Mouse (Mus musculus): ENCODE results near the gene Gm10031.
"Not testable (repeated sequence)": the region's sequence is repeated elsewhere in the genome, so short reads cannot be mapped to it uniquely, and the experiment has no call there.

Gm10031 gene

DNA sequence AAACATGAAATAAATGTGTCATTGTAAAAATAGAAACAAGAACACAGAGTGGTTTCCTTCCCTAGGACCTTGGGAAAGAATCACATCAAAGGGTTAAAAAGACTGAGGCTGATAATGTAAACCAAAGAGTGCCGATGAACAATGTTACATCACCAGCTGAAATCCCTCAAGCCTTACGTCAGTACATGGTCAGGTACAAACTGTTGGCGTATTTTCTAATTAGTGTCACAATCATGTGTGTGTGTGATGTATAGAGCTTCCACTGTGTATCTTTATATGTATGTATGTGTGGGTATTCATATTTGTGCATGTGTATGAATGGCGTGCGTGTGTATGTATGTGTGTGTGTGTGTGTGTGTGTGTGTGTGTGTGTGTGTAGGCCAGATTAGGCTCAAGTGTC is 26.9 kb upstream of the Gm10031 start:
- Histone ChIP-seq H3K4me3 (replicated peaks; ENCODE audit: low read length) (no peak overlapping the region), H3K27me3 (ENCODE audit: insufficient read depth, low read length) (no peaks in the 10 kb centered on the region), H3K9me3 (ENCODE audit: low read length) (no peaks in the 10 kb centered on the region), H3K36me3 (ENCODE audit: insufficient read depth, low read length) (no peaks in the 10 kb centered on the region), H3K4me1 (replicated peaks; ENCODE audit: low read depth, low read length) (no peaks in the 10 kb centered on the region)
- no peak for TF ChIP-seq NANOG (IDR thresholded peaks at IDR 0.05; ENCODE audit: borderline replicate concordance, low read length)
- no peak for TF ChIP-seq CTCF (conservative IDR thresholded peaks at IDR 0.05; ENCODE audit: low read length)
- TF ChIP-seq POU5F1 (IDR thresholded peaks at IDR 0.05; ENCODE audit: borderline replicate concordance, low read length): no peak

DNA sequence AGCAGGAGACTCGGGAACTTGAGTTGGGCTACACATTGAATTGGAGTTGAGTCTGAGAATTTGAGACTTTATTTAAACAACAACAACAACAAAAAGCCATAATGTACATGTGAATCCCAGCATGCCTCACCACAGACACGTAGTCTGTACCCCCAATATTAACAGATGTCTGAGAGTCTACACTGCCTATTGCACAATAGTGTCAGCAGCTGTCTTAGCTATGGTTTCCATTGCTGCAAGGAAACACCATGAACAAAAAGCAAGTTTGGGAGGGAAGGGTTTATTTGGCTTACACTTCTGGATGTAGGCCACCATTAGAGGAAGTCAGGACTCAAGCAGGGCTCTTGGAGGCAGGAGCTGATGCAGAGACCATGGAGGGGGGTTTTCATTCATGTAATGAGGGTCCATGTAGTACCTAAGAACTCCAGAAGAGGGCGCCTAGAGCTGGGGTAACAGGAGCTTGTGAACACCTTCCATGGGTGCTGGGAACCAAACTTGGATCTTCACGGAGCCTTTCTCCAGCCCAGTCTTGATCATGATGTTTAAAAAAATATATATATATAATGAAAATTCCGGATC is 18.8 kb upstream of the Gm10031 start:
- H3K4me3 ChIP-seq (replicated peaks; ENCODE audit: low read length): no peak overlapping the region
- H3K27me3 ChIP-seq (ENCODE audit: insufficient read depth, low read length): no peaks in the 10 kb centered on the region
- no peaks in the 10 kb centered on the region for H3K9me3 ChIP-seq (ENCODE audit: low read length)
- no peaks in the 10 kb centered on the region for H3K36me3 ChIP-seq (ENCODE audit: insufficient read depth, low read length)
- no peaks in the 10 kb centered on the region for H3K4me1 ChIP-seq (replicated peaks; ENCODE audit: low read depth, low read length)
- TF ChIP-seq CTCF (conservative IDR thresholded peaks at IDR 0.05; ENCODE audit: low read length): peak; percentile 73
- TF ChIP-seq NANOG (IDR thresholded peaks at IDR 0.05; ENCODE audit: borderline replicate concordance, low read length): no peak
- no peak for TF ChIP-seq POU5F1 (IDR thresholded peaks at IDR 0.05; ENCODE audit: borderline replicate concordance, low read length)

DNA sequence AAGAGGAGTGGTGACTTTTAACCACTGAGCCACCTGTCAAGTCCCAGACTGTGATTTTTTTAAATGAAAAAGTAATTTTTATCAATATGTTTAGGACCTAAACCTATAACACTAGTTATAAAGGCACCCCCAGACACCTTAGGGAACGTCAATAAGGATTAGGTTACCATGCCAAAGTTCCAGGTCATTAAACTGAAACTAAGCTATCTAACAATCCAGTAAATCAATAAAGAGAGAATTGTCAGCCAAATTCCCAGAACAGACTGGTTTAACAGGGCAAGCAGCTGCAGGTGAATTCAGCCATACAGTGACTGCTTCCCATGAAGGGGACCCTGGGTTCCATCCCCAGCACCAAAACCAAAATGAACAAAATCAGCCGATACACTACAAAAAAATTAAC is 17.9 kb upstream of the Gm10031 start:
- no peaks in the 10 kb centered on the region for H3K36me3 ChIP-seq (ENCODE audit: insufficient read depth, low read length)
- TF ChIP-seq POU5F1 (IDR thresholded peaks at IDR 0.05; ENCODE audit: borderline replicate concordance, low read length): no peak
- no peak for TF ChIP-seq NANOG (IDR thresholded peaks at IDR 0.05; ENCODE audit: borderline replicate concordance, low read length)
- TF ChIP-seq CTCF (conservative IDR thresholded peaks at IDR 0.05; ENCODE audit: low read length): no peak
- no peaks in the 10 kb centered on the region for H3K27me3 ChIP-seq (ENCODE audit: insufficient read depth, low read length)
- H3K9me3 ChIP-seq (ENCODE audit: low read length): no peaks in the 10 kb centered on the region
- no peaks in the 10 kb centered on the region for H3K4me1 ChIP-seq (replicated peaks; ENCODE audit: low read depth, low read length)
- H3K4me3 ChIP-seq (replicated peaks; ENCODE audit: low read length): no peak overlapping the region

DNA sequence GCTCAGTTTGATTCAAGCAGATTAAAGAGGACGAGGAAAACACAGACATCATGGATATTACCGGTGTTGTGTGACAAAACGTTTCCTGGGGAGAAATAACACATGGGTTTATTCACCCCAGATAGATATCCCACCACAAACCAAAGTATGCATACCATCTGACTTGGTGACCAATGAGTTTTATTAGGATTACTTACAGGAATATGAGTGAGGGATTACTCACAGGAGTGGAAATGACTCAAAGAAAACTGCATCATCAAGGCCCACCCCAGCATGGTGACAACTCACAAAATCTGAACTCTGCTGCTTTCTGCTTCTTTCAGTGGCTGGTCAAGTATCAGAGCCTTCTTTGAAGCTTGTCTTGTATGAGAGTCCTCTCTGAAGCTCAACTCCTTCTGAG is 16.1 kb upstream of the Gm10031 start:
- H3K27me3 ChIP-seq (ENCODE audit: insufficient read depth, low read length): no peaks in the 10 kb centered on the region
- no peak for TF ChIP-seq NANOG (IDR thresholded peaks at IDR 0.05; ENCODE audit: borderline replicate concordance, low read length)
- no peak for TF ChIP-seq POU5F1 (IDR thresholded peaks at IDR 0.05; ENCODE audit: borderline replicate concordance, low read length)
- TF ChIP-seq CTCF (conservative IDR thresholded peaks at IDR 0.05; ENCODE audit: low read length): no peak
- H3K4me3 ChIP-seq (replicated peaks; ENCODE audit: low read length): no peak overlapping the region
- no peaks in the 10 kb centered on the region for H3K9me3 ChIP-seq (ENCODE audit: low read length)
- no peaks in the 10 kb centered on the region for H3K36me3 ChIP-seq (ENCODE audit: insufficient read depth, low read length)
- no peaks in the 10 kb centered on the region for H3K4me1 ChIP-seq (replicated peaks; ENCODE audit: low read depth, low read length)

DNA sequence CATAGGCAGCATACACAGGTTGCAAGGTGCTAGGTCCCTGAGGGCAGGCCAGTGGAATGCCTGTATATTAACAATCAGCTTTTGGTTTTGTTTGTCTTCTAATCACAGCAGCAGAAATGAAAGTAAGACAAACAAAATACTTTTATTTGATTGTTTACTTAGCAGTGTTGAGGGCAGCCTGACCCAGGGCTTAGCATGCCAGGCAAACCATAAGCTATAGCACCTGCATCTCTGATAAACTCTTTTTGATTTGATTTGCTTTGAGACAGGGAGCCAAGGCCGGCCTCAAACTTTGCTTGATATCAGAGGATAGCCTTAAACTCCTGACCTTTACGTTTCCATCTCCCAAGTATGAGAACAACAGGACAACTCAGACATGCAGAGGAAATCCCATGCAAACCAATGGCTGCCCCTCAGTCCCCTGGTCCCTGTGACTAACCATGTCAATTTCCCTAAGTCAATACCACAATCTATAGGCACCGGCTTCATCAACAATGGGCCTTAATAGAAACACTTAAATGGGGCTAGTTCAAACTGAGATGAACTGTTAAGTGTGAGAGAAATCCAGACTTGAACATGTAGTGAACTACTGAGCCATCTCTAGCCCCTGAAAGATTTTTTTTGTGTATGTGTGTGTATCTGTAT is 3.6 kb upstream of the Gm10031 start:
- Histone ChIP-seq H3K4me1 (replicated peaks; ENCODE audit: low read depth, low read length) (no peaks in the 10 kb centered on the region), H3K27me3 (ENCODE audit: insufficient read depth, low read length) (no peaks in the 10 kb centered on the region), H3K4me3 (replicated peaks; ENCODE audit: low read length) (no peak overlapping the region), H3K9me3 (ENCODE audit: low read length) (peaks cover 14% of the 10 kb centered on the region), H3K36me3 (ENCODE audit: insufficient read depth, low read length) (no peaks in the 10 kb centered on the region)
- TF ChIP-seq CTCF (conservative IDR thresholded peaks at IDR 0.05; ENCODE audit: low read length): no peak
- no peak for TF ChIP-seq NANOG (IDR thresholded peaks at IDR 0.05; ENCODE audit: borderline replicate concordance, low read length)
- no peak for TF ChIP-seq POU5F1 (IDR thresholded peaks at IDR 0.05; ENCODE audit: borderline replicate concordance, low read length)

DNA sequence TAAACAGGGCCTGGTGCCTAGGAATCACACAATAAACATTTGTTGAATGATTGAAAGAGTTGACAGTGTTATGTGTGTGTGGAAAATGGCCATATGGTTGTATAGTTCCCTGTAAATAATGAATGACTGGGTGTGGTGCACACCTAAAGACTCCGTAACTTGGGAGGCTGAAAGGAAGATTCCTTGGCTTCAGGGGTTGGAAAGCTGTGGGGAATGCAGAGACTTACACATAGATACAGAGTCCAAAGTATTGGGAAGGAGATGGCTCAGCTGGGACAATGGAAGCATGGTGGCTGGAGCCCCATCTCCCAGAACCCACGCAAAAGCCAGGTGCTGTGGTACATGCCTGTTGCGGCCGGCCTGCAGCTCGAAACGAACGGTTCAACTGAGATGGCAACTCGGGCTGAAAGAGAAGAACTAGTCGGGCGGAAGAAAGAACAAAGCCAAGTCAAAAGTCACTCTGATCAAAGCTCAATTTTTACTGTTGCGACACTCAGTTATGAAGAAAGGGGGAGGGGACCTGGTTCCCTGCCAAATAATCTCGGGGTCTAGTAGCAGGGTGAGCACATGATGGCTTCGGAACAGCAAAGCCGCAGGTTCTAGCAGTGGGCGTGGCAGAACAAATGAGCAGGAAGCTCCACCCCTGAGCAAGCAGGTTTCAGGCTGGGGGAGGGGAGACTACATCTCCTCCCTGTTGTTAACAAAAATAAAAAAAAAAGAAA is 1.9 kb upstream of the Gm10031 start:
- H3K36me3 ChIP-seq (ENCODE audit: insufficient read depth, low read length): no peaks in the 10 kb centered on the region
- no peaks in the 10 kb centered on the region for H3K27me3 ChIP-seq (ENCODE audit: insufficient read depth, low read length)
- no peaks in the 10 kb centered on the region for H3K4me1 ChIP-seq (replicated peaks; ENCODE audit: low read depth, low read length)
- TF ChIP-seq CTCF (conservative IDR thresholded peaks at IDR 0.05; ENCODE audit: low read length): no peak
- TF ChIP-seq POU5F1 (IDR thresholded peaks at IDR 0.05; ENCODE audit: borderline replicate concordance, low read length): no peak
- no peak for TF ChIP-seq NANOG (IDR thresholded peaks at IDR 0.05; ENCODE audit: borderline replicate concordance, low read length)
- H3K4me3 ChIP-seq (replicated peaks; ENCODE audit: low read length): no peak overlapping the region
- H3K9me3 ChIP-seq (ENCODE audit: low read length): peaks cover 17% of the 10 kb centered on the region

DNA sequence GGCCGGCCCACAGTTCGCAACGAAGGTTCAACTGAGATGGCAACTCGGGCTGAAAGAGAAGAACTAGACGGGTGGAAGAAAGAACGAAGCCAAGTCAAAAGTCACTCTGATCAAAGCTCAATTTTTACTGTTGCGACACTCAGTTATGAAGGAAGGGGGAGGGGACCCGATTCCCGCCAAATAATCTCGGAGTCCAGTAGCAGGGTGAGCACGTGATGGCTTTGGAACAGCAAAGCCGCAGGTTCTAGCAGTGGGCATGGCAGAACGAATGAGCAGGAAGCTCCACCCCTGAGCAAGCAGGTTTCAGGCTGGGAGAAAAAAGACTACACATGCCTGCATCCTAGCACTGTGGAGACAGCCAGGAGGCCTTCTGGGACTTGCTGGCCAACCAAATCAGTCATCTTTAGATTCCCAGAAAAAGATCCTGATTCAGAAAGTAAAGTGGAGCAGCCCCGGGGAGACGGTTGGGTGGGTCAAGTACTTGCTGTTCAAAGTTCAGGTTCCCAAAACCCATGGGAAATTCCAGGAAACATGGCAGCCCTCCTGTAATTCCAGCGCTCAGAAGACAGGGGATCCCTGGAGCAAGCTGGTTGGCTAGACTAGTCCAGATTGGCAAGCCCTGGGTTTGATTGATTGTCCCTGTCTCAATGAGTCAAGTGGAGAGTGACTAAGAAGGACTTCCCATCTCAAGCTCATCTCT is 8.8 kb downstream of the Gm10031 start:
- H3K27me3 ChIP-seq (ENCODE audit: insufficient read depth, low read length); H3K36me3 ChIP-seq (ENCODE audit: insufficient read depth, low read length): not testable (repeated sequence)
- TF ChIP-seq CTCF (conservative IDR thresholded peaks at IDR 0.05; ENCODE audit: low read length): peak; percentile 28
- peaks cover 12% of the 10 kb centered on the region; the same call in 1 of the 2 replicates for H3K4me1 ChIP-seq (replicated peaks; ENCODE audit: low read depth, low read length)
- peaks cover 11% of the 10 kb centered on the region for H3K9me3 ChIP-seq (ENCODE audit: low read length)
- H3K4me3 ChIP-seq (replicated peaks; ENCODE audit: low read length): peak overlapping the region; percentile 46; the same call in 1 of the 2 replicates

DNA sequence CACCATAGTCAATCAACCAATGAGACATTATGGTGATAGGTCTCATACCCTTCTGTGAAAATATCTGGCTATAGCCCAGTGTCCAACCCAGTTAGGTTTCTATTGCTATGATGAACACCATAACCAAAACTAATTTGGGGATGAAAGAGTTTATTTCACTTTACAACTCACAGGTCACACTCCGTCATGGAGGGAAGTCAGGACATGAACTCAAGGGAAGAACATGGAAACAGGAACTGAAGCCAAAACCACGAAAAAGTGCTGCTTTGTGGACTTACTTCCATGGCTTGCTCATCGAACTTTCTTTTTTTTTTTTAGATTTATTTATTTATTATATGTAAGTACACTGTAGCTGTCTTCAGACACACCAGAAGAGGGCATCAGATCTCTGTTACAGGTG is 9.7 kb downstream of the Gm10031 start:
- H3K36me3 ChIP-seq (ENCODE audit: insufficient read depth, low read length): no peaks in the 10 kb centered on the region

More for the DNA sequence above, 9.7 kb downstream of the Gm10031 start:
- Histone ChIP-seq H3K9me3 (ENCODE audit: low read length) (peaks cover 5% of the 10 kb centered on the region; the same call in 1 of the 2 replicates), H3K4me3 (replicated peaks; ENCODE audit: low read length) (no peak overlapping the region), H3K4me1 (replicated peaks; ENCODE audit: low read depth, low read length) (peaks cover 12% of the 10 kb centered on the region; the same call in 1 of the 2 replicates), H3K27me3 (ENCODE audit: insufficient read depth, low read length) (peaks cover 8% of the 10 kb centered on the region)
- TF ChIP-seq CTCF (conservative IDR thresholded peaks at IDR 0.05; ENCODE audit: low read length) (no peak), POU5F1 (IDR thresholded peaks at IDR 0.05; ENCODE audit: borderline replicate concordance, low read length) (no peak), NANOG (IDR thresholded peaks at IDR 0.05; ENCODE audit: borderline replicate concordance, low read length) (no peak)
